Comparison of ENCODE assay signal across 18 mouse cellular contexts in the genomic region with DNA sequence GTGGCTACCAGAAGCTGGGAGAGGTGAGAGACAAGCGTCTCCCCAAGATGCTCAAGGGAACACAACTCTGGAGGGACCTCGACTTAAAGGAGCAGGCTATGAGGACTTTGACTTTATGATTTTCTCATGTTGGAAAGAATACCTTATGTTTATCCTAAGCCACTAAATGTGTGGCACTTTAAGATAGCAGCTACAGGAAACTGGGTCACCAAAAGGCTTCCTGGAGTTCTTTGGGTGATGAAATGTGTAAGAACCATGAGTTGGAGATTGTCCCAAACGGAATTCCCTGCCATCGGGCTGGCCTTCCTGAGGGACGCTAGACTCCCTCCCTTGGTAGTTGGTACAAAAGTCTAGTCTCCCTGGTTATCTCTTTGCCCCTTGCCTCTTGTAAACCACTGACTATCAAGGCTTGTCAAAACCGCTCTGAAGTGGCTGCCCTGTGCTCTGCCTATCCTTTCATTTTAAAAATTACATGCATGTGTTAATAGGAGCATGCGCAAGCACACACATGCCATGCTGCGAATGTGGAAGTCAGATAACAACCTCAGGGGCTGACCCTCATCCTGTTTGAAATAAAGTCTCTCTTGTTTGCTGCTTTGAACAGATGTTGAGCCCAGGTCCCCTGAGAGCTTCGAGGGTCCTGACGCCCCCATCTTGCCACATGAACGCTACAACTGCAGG. TPM values are rescaled to one million over a fixed set of nuclear protein-coding genes. Genes with fewer than 3 reads are reported as not detected.
DNase-seq lines count a peak whose midpoint lies in the region; ATAC-seq and TF ChIP-seq lines count a peak whose summit lies in the region.
"Had no signal": no experiment of that assay in that cellular context is flagged by ENCODE, and none has a peak within 500 bp of the region (broad histone marks: within the 10 kb centered on the region; RNA-seq: fewer than 3 reads in every experiment).

No protein-coding gene starts in this region.

- peaks cover 50% of the 10 kb centered on the region for H3K4me1 ChIP-seq in neural tube, embryonic 13.5 days (replicated peaks)
- H3K4me1 ChIP-seq in neural tube, embryonic 15.5 days: peaks cover 15% of the 10 kb centered on the region
- H3K4me1 ChIP-seq in embryonic facial prominence, embryonic 10.5 days: peaks cover 54% of the 10 kb centered on the region
- peaks cover 3 to 24% of the 10 kb centered on the region in 2 experiments; a peak in 3 of 4 replicates for H3K4me1 ChIP-seq in liver, embryonic 14.5 days (replicated peaks; ENCODE audit: control insufficient read depth in 2 of 2, insufficient read depth in 2 of 2, low read length in 1 of 2)
- H3K4me1 ChIP-seq in heart, embryonic 10.5 days: peaks cover 22% of the 10 kb centered on the region
- H3K4me1 ChIP-seq: lung, embryonic 15.5 days had no signal

- no peak for ATAC-seq in neural tube, embryonic 13.5 days (ENCODE audit: low read depth)
- no peak for ATAC-seq in neural tube, embryonic 15.5 days (ENCODE audit: low FRiP score)
- ATAC-seq in liver, embryonic 14.5 days (ENCODE audit: insufficient read depth): peak; percentile 66; the same call in 1 of the 2 replicates
- ATAC-seq: forebrain, embryonic 16.5 days had no signal

- no peak overlapping the region for H3K4me2 ChIP-seq in neural tube, embryonic 13.5 days
- H3K4me2 ChIP-seq in neural tube, embryonic 15.5 days: no peak overlapping the region
- H3K4me2 ChIP-seq in liver, embryonic 14.5 days (ENCODE audit: low read depth): peak overlapping the region; percentile 19; the same call in 1 of the 2 replicates
- H3K4me2 ChIP-seq: embryonic facial prominence, embryonic 13.5 days; heart, embryonic 15.5 days; hindbrain, embryonic 12.5 days; kidney, embryonic 15.5 days; lung, embryonic 15.5 days had no signal

- H3K27ac ChIP-seq in neural tube, embryonic 13.5 days (replicated peaks): peak overlapping the region; percentile 33; the same call in 1 of the 2 replicates
- no peak overlapping the region for H3K27ac ChIP-seq in neural tube, embryonic 15.5 days (replicated peaks)
- H3K27ac ChIP-seq in embryonic facial prominence, embryonic 10.5 days (replicated peaks): 0 out of 2 replicates have a peak overlapping the region, but pooled peaks have one; percentile 20
- no peak overlapping the region for H3K27ac ChIP-seq in liver, embryonic 14.5 days
- no peak overlapping the region for H3K27ac ChIP-seq in heart, embryonic 10.5 days
- H3K27ac ChIP-seq: embryonic facial prominence, embryonic 13.5 days; heart, embryonic 15.5 days; hindbrain, embryonic 12.5 days; kidney, embryonic 15.5 days; lung, embryonic 15.5 days had no signal

- H3K27me3 ChIP-seq in neural tube, embryonic 13.5 days: no peaks in the 10 kb centered on the region
- H3K27me3 ChIP-seq in neural tube, embryonic 15.5 days (replicated peaks): no peaks in the 10 kb centered on the region
- H3K27me3 ChIP-seq in embryonic facial prominence, embryonic 10.5 days (replicated peaks; ENCODE audit: low read depth, poor library complexity, severe bottlenecking): 0 out of 2 replicates have a peak, but pooled peaks cover 4% of the 10 kb centered on the region
- H3K27me3 ChIP-seq in liver, embryonic 14.5 days (ENCODE audit: control insufficient read depth, insufficient read depth, low read length): no peaks in the 10 kb centered on the region
- peaks cover 4% of the 10 kb centered on the region; the same call in 1 of the 2 replicates for H3K27me3 ChIP-seq in heart, embryonic 10.5 days (ENCODE audit: insufficient read depth, poor library complexity, severe bottlenecking)
- H3K27me3 ChIP-seq: embryonic facial prominence, embryonic 13.5 days; heart, embryonic 15.5 days; hindbrain, embryonic 12.5 days; kidney, embryonic 15.5 days; lung, embryonic 15.5 days had no signal

- WGBS in neural tube, embryonic 13.5 days: 77% methylated on average over 11 of the region's 11 CpGs
- WGBS in neural tube, embryonic 15.5 days: 77% methylated on average over 11 of the region's 11 CpGs
- WGBS in embryonic facial prominence, embryonic 10.5 days: 74% methylated on average over 11 of the region's 11 CpGs
- 8% methylated on average over 11 of the region's 11 CpGs for WGBS in liver, embryonic 14.5 days (ENCODE audit: insufficient replicate concordance)
- WGBS in heart, embryonic 10.5 days: 51% methylated on average over 11 of the region's 11 CpGs

- TF ChIP-seq CTCF in liver, embryonic 14.5 days (IDR thresholded peaks at IDR 0.05; ENCODE audit: low read depth): no peak

- H3K9ac ChIP-seq in neural tube, embryonic 13.5 days: no peak overlapping the region
- no peak overlapping the region for H3K9ac ChIP-seq in neural tube, embryonic 15.5 days (replicated peaks)
- H3K9ac ChIP-seq in liver, embryonic 14.5 days (replicated peaks): no peak overlapping the region
- H3K9ac ChIP-seq: embryonic facial prominence, embryonic 13.5 days; heart, embryonic 15.5 days; hindbrain, embryonic 12.5 days; kidney, embryonic 15.5 days; lung, embryonic 15.5 days had no signal

- peaks cover 4% of the 10 kb centered on the region; the same call in 1 of the 2 replicates for H3K9me3 ChIP-seq in neural tube, embryonic 13.5 days
- 0 out of 2 replicates have a peak, but pooled peaks cover 3% of the 10 kb centered on the region for H3K9me3 ChIP-seq in neural tube, embryonic 15.5 days (replicated peaks)
- H3K9me3 ChIP-seq in embryonic facial prominence, embryonic 10.5 days: peaks cover 15% of the 10 kb centered on the region
- no peaks in the 10 kb centered on the region for H3K9me3 ChIP-seq in liver, embryonic 14.5 days (ENCODE audit: control insufficient read depth, low read length)
- H3K9me3 ChIP-seq in heart, embryonic 10.5 days: no peaks in the 10 kb centered on the region
- H3K9me3 ChIP-seq: embryonic facial prominence, embryonic 13.5 days; heart, embryonic 15.5 days; kidney, embryonic 15.5 days; lung, embryonic 15.5 days had no signal

- no peak for DNase-seq in embryonic facial prominence, embryonic 10.5 days (ENCODE audit: low spot score)
- DNase-seq in liver, embryonic 14.5 days (ENCODE audit: low read depth in 3 of 3, low spot score in 3 of 3): peak in 1 of 3 experiments; percentile 18
- peak; percentile 51 for DNase-seq in naive thymus-derived CD4-positive, alpha-beta T cell, adult 2 months (ENCODE audit: low read depth)
- no peak for DNase-seq in heart, embryonic 10.5 days (ENCODE audit: low spot score)
- DNase-seq in left cerebral cortex, postnatal 36 days (ENCODE audit: low spot score in 2 of 2): no peak
- DNase-seq: adrenal gland, adult 8-10 months; cerebellum, adult 2 months; heart, adult 18-20 months; retina, postnatal 1 day had no signal

- intact Hi-C loops in left cerebral cortex, postnatal 36 days (cut with DNase I): no loop called here

- no peaks in the 10 kb centered on the region for H3K36me3 ChIP-seq in neural tube, embryonic 13.5 days
- H3K36me3 ChIP-seq in neural tube, embryonic 15.5 days: no peaks in the 10 kb centered on the region
- peaks cover 17% of the 10 kb centered on the region for H3K36me3 ChIP-seq in embryonic facial prominence, embryonic 10.5 days (replicated peaks)
- no peaks in the 10 kb centered on the region for H3K36me3 ChIP-seq in liver, embryonic 14.5 days (replicated peaks; ENCODE audit: control insufficient read depth, insufficient read depth, low read depth)
- H3K36me3 ChIP-seq in heart, embryonic 10.5 days: no peaks in the 10 kb centered on the region
- H3K36me3 ChIP-seq: heart, embryonic 15.5 days; hindbrain, embryonic 12.5 days; kidney, embryonic 15.5 days; lung, embryonic 15.5 days had no signal

- no peak overlapping the region for H3K4me3 ChIP-seq in neural tube, embryonic 13.5 days
- H3K4me3 ChIP-seq in neural tube, embryonic 15.5 days (replicated peaks): no peak overlapping the region
- H3K4me3 ChIP-seq in embryonic facial prominence, embryonic 10.5 days: no peak overlapping the region
- H3K4me3 ChIP-seq in liver, embryonic 14.5 days (ENCODE audit: insufficient read depth in 1 of 2, low read depth in 2 of 2, low read length in 2 of 2): no peak overlapping the region
- H3K4me3 ChIP-seq in heart, embryonic 10.5 days: no peak overlapping the region
- H3K4me3 ChIP-seq: embryonic facial prominence, embryonic 13.5 days; heart, embryonic 15.5 days; hindbrain, embryonic 12.5 days; kidney, embryonic 15.5 days; lung, embryonic 15.5 days had no signal

- TF ChIP-seq EP300 in liver, embryonic 14.5 days (IDR thresholded peaks at IDR 0.05; ENCODE audit: low read depth): peak; percentile 36; the same call in 1 of the 2 replicates

RNA-seq across cellular contexts. Expression of a gene that starts 44.4 kb away (rescaled TPM):
- 13.2 and 18.2 TPM in 2 replicates for polyA plus RNA-seq in neural tube, embryonic 13.5 days (2015; fragmentation: Nextera tagmentation; extraction: Ambion mirVana)
- polyA plus RNA-seq in neural tube, embryonic 15.5 days (2015; fragmentation: Nextera tagmentation; extraction: Ambion mirVana): 5.2 and 11.3 TPM in 2 replicates
- polyA plus RNA-seq in embryonic facial prominence, embryonic 10.5 days (2016; fragmentation: Nextera tagmentation; extraction: Ambion mirVana): 38.6 and 41.9 TPM in 2 replicates
- 0.10 and 0.16 TPM in 2 replicates for polyA plus RNA-seq in liver, embryonic 14.5 days (2012; rRNA removed)
- polyA plus RNA-seq in liver, embryonic 14.5 days (2014; fragmentation: Nextera tagmentation; extraction: Ambion mirVana): 0.13 and 0.25 TPM in 2 replicates
- 0.34 and 1.7 TPM in 2 replicates for polyA plus RNA-seq in heart, embryonic 10.5 days (2016; fragmentation: Nextera tagmentation; extraction: Ambion mirVana)
- total RNA-seq in left cerebral cortex, postnatal 36 days (2021): 1 to 10 TPM; 1.7 to 3.9 TPM
- total RNA-seq: MEL had no signal

Comparison
In these comparisons a context has a peak if more than half of its experiments do, and no peak if none do; other contexts are left out.
1. H3K27ac ChIP-seq: peak in neural tube, embryonic 13.5 days (single experiment) and embryonic facial prominence, embryonic 10.5 days (single experiment); none in neural tube, embryonic 15.5 days (single experiment), liver, embryonic 14.5 days (single experiment) and heart, embryonic 10.5 days (single experiment).